Mouse (Mus musculus): ENCODE data around the gene Rtf1. TPM values are rescaled to one million over a fixed set of nuclear protein-coding genes. Genes with fewer than 3 reads are reported as not detected.
A peak's percentile ranks its signal among the peaks of the same experiment; 100 is the strongest.
"Not testable (repeated sequence)": the region's sequence is repeated elsewhere in the genome, so short reads cannot be mapped to it uniquely, and the experiment has no call there.

The Rtf1 gene
- polyA plus RNA-seq (2015; fragmentation: Nextera tagmentation; extraction: Ambion mirVana), result 18.3 and 23.8 TPM in 2 replicates

DNA sequence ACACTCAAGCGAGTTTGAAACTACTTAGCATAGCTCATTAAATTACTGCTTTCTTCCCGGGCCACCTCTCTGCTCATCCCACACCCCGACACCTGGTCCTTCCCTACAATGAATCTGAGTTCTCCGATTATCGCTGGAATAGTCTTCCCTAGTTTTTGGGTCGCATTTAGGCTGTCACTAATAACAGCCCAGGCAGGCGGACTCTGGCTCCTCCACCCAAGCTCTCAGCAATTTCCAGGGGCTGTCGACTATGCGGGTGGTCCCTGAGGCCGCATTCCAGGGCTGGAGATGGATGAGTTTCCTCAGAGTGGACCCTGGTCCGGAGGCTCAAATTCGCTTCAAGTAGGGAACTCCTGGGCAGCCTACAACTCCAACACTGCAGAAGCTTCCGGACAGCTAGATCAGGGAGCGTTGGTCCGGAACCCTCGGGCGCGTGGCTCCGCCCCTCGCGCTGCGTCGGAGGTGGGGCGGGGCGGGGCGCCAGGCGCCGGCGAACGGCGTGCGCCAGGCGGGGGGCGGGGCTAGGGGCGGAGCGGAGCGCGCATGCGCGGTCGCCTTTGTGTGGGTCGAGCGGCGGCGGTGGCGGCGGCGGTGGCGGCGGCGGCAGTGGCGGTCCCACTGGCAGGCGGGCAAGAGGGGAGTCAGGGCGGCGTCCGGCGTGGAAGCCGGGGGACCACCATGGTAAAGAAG lies at the start of gene Rtf1:
Rtf1 (plus strand) TSS at position 544 of the 690 bp plus-strand sequence.
- Histone ChIP-seq H3K4me3 (replicated peaks) (peak within 1 kb of the TSS; percentile 92), H3K4me2 (peak within 1 kb of the TSS; percentile 89), H3K36me3 (no peaks in the 10 kb centered on the region), H3K27me3 (0 out of 2 replicates have a peak, but pooled peaks cover 3% of the 10 kb centered on the region), H3K9me3 (replicated peaks) (no peaks in the 10 kb centered on the region), H3K9ac (peak within 1 kb of the TSS; percentile 98), H3K27ac (peak within 1 kb of the TSS; percentile 89), H3K4me1 (replicated peaks) (peaks cover 27% of the 10 kb centered on the region)
- peak; percentile 89 for DNase-seq
- under 1% methylated on average over 55 of the region's 58 CpGs for WGBS (ENCODE audit: insufficient replicate concordance)
- peak; percentile 92 for ATAC-seq (ENCODE audit: low read depth)

DNA sequence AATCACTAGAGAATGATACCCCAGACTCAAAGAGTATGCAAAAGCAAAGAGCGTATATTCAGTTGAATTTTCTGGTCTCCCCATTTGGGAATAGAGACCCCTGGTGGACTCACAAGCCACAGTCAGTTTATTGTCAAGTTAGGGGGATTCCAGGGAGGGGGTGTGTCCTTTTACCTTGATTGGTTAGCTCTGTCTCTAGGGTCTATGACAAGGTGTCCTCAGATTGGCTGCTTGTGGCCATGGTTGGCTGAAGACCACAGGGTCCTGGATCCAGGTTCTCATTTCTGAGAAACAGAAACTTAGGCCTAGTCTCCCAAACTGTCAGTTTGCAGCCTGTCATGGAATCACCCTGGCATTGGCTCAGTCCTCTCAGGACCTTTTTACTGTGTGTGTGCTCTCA lies 38.1 kb upstream of the Rtf1 start:
- no peaks in the 10 kb centered on the region for H3K4me1 ChIP-seq (replicated peaks)
- H3K27me3 ChIP-seq, result no peaks in the 10 kb centered on the region
- ATAC-seq (ENCODE audit: low read depth) (no peak), DNase-seq (no peak)
- no peak overlapping the region for H3K4me3 ChIP-seq (replicated peaks)
- no peaks in the 10 kb centered on the region for H3K9me3 ChIP-seq (replicated peaks)
- H3K27ac ChIP-seq, result no peak overlapping the region
- 83% methylated on average over 1 of the region's 1 CpGs for WGBS (ENCODE audit: insufficient replicate concordance)
- H3K4me2 ChIP-seq, result no peak overlapping the region
- H3K9ac ChIP-seq, result no peak overlapping the region
- H3K36me3 ChIP-seq, result peaks cover 100% of the 10 kb centered on the region

DNA sequence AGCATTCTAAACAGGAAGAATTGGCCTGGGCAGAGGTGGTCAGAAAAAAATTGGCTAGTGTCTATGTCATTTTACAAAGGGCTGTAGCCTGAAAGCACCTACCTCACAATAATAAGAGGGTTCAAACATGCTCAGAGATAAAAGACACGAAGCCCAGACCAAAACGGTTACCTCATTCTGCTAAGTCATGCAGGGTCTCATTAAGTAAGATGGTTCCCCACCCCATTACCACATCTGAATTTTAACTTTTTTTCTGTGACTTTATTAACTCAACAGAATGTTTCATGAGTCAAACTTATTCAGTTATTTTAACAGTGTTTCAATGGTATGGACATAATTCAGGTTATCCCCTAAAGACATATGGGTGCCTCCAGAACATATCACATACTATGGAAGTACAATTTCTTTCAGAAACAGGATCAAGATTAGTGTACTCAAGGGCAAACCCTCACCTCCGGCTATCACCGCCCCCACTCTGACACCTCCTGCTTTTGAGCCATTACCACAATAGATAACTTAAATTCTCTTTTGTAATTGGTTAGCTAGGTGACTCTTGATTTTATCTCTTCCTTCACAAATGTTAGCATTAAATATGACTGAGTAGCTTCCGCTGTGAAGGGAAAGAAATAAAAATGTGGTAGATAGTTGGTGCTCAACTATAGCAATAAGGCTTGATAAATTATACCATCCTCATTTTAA lies 33.5 kb upstream of the Rtf1 start:
- 78% methylated on average over 5 of the region's 5 CpGs for WGBS (ENCODE audit: insufficient replicate concordance)
- no peaks in the 10 kb centered on the region for H3K4me1 ChIP-seq (replicated peaks)
- no peaks in the 10 kb centered on the region for H3K27me3 ChIP-seq
- H3K9ac ChIP-seq, result no peak overlapping the region
- H3K27ac ChIP-seq, result no peak overlapping the region
- no peak for ATAC-seq (ENCODE audit: low read depth)
- H3K4me3 ChIP-seq (replicated peaks), result no peak overlapping the region
- peaks cover 100% of the 10 kb centered on the region for H3K36me3 ChIP-seq
- DNase-seq, result no peak
- no peak overlapping the region for H3K4me2 ChIP-seq
- H3K9me3 ChIP-seq (replicated peaks), result no peaks in the 10 kb centered on the region

DNA sequence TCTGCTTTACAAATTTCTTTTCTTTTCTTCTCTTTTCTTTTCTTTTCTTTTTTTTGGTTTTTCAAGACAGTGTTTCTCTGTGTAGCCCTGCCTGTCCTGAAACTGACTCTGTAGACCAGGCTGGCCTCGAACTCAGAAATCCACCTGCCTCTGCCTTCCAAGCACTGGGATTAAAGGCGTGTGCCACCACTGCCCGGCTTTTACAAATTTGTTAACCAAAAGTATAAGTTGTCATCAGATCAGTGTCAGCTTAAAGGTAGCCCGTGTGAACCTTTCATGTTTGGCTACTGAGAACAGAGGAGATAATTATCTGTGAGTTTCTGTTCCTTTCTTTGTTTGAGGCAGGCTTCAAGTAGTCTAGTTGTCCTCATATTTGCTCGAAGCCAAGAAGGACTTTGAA lies 30.6 kb upstream of the Rtf1 start:
- no peak for ATAC-seq (ENCODE audit: low read depth)
- Histone ChIP-seq H3K9ac (no peak overlapping the region), H3K4me2 (no peak overlapping the region), H3K27me3 (no peaks in the 10 kb centered on the region), H3K27ac (no peak overlapping the region), H3K4me3 (replicated peaks) (no peak overlapping the region), H3K9me3 (replicated peaks) (no peaks in the 10 kb centered on the region), H3K4me1 (replicated peaks) (no peaks in the 10 kb centered on the region), H3K36me3 (peaks cover 99% of the 10 kb centered on the region)
- WGBS (ENCODE audit: insufficient replicate concordance), result 87% methylated on average over 5 of the region's 5 CpGs
- no peak for DNase-seq

DNA sequence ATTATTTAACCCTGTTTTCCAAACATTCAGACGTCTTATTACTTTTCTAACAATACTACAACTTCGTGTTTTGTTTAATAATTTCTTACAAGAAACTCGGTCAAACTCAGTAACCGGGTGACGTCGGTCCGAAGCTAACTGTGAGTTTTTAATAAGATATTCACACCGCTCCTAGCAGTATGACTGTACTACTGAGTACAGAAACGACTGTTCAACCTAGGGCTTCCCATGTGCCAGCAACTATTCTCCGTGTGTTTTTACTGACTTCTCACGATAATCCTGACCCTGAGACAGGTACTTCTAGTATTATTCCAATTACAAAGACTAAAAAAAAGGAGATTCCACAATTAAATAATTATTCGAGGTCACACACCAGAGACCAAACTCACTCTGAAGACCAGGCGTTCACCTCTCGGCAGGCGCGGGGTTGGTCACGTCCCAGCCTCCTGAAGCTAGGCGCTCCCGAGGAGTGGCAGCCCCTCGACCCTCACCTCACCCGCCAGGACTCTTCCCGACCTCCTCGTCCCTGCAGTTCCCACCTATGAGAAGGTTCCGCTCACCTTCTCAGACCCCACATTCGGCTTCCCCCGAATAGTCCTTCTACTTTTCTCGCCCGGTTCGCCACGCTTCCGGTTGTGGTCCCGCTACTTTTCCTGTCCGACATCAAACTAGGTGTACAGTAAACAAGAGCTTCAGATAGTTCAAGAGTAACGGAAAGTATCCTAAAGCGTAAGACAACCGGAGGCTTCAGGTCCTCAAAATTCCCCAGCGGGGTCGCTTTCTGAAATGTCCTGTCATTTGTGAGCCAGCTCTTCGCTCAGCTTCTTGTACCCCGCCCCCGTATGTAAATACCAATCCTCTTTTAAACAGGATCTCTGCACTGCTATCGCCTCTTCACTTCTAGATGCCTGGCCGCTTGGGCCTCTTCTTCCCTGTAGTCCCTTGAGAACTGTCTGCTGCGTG lies 12.4 kb upstream of the Rtf1 start, which contains the start of gene Ndufaf1:
Ndufaf1 (minus strand) TSS at position 608 of the 963 bp plus-strand sequence.
- H3K4me3 ChIP-seq (replicated peaks), result peak within 1 kb of the TSS; percentile 79
- 1% methylated on average over 44 of the region's 44 CpGs for WGBS (ENCODE audit: insufficient replicate concordance)
- DNase-seq (peak; percentile 70), ATAC-seq (ENCODE audit: low read depth) (peak; percentile 87)
- H3K9me3 ChIP-seq (replicated peaks), result no peaks in the 10 kb centered on the region
- H3K27ac ChIP-seq, result peak within 1 kb of the TSS; percentile 69
- H3K27me3 ChIP-seq, result no peaks in the 10 kb centered on the region
- H3K4me1 ChIP-seq (replicated peaks), result peaks cover 15% of the 10 kb centered on the region
- peak within 1 kb of the TSS; percentile 73 for H3K4me2 ChIP-seq
- H3K36me3 ChIP-seq, result peaks cover 25% of the 10 kb centered on the region
- peak within 1 kb of the TSS; percentile 90 for H3K9ac ChIP-seq

DNA sequence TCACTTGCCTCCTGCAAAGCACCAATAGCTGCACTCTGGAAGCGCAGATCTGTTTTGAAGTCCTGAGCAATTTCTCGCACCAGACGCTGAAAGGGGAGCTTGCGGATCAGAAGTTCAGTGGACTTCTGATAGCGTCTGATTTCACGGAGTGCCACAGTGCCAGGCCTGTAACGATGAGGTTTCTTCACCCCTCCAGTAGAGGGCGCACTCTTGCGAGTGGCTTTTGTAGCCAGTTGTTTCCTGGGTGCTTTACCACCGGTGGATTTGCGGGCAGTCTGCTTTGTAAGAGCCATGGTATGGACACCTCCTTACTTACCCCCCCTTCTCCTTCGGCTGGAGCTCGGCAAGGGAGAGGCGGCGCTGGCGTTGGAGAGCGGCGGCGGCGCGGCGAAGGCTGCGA lies 9.1 kb upstream of the Rtf1 start:
- H3K4me2 ChIP-seq; H3K9ac ChIP-seq; DNase-seq; H3K36me3 ChIP-seq; ATAC-seq (ENCODE audit: low read depth); H3K4me3 ChIP-seq (replicated peaks); H3K27me3 ChIP-seq; H3K27ac ChIP-seq; H3K9me3 ChIP-seq (replicated peaks): not testable (repeated sequence)
- peaks cover 29% of the 10 kb centered on the region for H3K4me1 ChIP-seq (replicated peaks)
- 66% methylated on average over 22 of the region's 23 CpGs for WGBS (ENCODE audit: insufficient replicate concordance)

DNA sequence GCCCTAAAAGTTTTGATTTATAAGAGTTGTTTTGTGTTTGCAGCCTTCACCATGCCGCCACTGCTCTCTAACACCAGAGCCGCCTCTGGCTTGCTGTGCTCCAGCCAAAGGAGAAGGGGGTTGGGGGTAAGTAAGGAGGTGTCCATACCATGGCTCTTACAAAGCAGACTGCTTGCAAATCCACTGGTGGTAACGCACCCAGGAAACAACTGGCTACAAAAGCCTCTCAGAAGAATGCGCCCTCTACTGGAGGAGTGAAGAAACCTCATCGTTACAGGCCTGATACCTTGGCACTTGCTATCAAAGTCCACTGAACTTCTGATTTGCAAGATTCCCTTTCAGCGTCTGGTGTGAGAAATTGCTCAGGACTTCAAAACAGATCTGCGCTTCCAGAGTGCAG lies 5.9 kb upstream of the Rtf1 start:
- no peak overlapping the region for H3K4me2 ChIP-seq
- 0 out of 2 replicates have a peak, but pooled peaks cover 3% of the 10 kb centered on the region for H3K27me3 ChIP-seq
- ATAC-seq (ENCODE audit: low read depth) (no peak), DNase-seq (no peak)
- no peak overlapping the region for H3K27ac ChIP-seq
- H3K4me3 ChIP-seq (replicated peaks), result no peak overlapping the region
- no peaks in the 10 kb centered on the region for H3K36me3 ChIP-seq
- H3K9me3 ChIP-seq (replicated peaks), result no peaks in the 10 kb centered on the region
- peaks cover 19% of the 10 kb centered on the region for H3K4me1 ChIP-seq (replicated peaks)
- H3K9ac ChIP-seq, result no peak overlapping the region
- WGBS (ENCODE audit: insufficient replicate concordance), result 23% methylated on average over 7 of the region's 7 CpGs

DNA sequence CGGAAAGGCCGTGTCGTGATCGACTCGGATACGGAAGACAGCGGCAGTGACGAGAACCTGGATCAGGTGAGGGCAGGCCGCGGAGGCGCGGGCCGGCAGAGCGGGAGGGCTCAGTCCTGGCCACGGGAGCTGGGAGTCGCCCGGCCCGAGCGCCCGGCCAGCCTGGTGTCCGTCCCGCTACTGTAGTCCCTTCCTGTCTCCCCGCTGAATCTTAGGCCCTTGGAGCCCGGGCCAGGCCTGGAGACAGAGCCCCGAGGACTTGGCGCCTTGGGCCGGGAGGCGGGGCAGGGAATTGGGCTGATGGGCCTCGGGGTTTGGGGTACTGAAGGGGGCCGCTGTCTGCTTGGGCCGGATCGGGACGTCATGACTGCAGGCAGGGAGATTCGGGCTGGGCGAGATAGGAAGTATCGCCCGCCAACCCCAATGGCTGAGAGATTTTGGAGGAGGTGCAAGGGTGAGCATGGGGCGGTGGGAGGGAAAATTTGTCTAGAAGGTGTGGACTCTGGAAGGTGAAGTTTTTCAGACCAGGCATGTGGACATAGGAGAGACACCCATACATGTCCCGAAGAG lies 432 bp downstream of the Rtf1 start:
- Histone ChIP-seq H3K4me1 (replicated peaks) (peaks cover 27% of the 10 kb centered on the region), H3K9ac (peak overlapping the region; percentile 98), H3K36me3 (0 out of 2 replicates have a peak, but pooled peaks cover 3% of the 10 kb centered on the region), H3K4me2 (peak overlapping the region; percentile 89), H3K27me3 (0 out of 2 replicates have a peak, but pooled peaks cover 3% of the 10 kb centered on the region), H3K9me3 (replicated peaks) (no peaks in the 10 kb centered on the region), H3K4me3 (replicated peaks) (peak overlapping the region; percentile 92), H3K27ac (peak overlapping the region; percentile 89)
- ATAC-seq (ENCODE audit: low read depth) (peak; percentile 81), DNase-seq (no peak)
- WGBS (ENCODE audit: insufficient replicate concordance), result under 1% methylated on average over 38 of the region's 39 CpGs

DNA sequence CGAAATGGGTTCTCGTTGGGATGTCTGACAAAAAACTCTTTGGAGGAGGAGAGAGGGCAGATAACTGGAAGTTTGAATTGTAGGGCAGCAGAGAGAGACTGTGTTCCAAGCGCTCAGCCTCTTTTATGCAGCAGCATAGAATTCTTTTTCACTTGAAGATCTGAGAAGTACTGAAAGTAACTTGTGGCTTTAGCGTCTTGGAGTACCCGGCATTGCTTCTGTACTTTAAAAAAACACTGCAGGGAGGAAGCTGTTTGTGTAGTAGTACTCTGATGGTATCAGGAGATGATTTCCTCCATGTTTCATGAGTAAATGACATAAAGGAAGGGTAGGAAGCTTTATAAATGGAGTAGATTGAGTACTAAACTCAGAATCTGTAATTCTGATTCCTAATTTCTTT lies 963 bp downstream of the Rtf1 start:
- WGBS (ENCODE audit: insufficient replicate concordance), result 1% methylated on average over 5 of the region's 5 CpGs
- H3K9me3 ChIP-seq (replicated peaks), result no peaks in the 10 kb centered on the region
- DNase-seq (no peak), ATAC-seq (ENCODE audit: low read depth) (no peak)
- peak overlapping the region; percentile 89 for H3K27ac ChIP-seq
- peak overlapping the region; percentile 98 for H3K9ac ChIP-seq
- H3K27me3 ChIP-seq, result no peaks in the 10 kb centered on the region
- H3K4me1 ChIP-seq (replicated peaks), result peaks cover 27% of the 10 kb centered on the region
- H3K36me3 ChIP-seq, result 0 out of 2 replicates have a peak, but pooled peaks cover 3% of the 10 kb centered on the region
- peak overlapping the region; percentile 89 for H3K4me2 ChIP-seq
- H3K4me3 ChIP-seq (replicated peaks), result peak overlapping the region; percentile 92

DNA sequence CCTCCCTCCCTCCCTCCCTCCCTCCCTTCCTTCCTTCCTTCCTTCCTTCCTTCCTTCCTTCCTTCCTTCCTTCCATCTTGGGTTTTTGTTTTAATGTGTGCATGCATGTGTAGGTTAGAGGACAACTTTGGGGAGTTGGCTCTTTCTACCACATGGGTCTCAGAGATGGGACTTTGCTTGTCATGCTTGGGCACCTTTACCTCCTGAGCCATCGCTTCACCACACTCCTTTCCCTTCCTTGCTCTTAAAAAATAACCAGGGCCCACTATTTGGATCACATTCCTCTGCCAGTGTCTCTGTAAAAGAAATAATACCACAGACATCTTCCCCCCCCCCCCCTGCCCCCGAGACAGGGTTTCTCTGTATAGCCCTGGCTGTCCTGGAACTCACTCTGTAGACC lies 8.8 kb downstream of the Rtf1 start:
- Histone ChIP-seq H3K4me3 (replicated peaks) (no peak overlapping the region), H3K27ac (no peak overlapping the region), H3K4me1 (replicated peaks) (no peaks in the 10 kb centered on the region), H3K4me2 (no peak overlapping the region), H3K9ac (no peak overlapping the region), H3K27me3 (no peaks in the 10 kb centered on the region), H3K36me3 (peaks cover 22% of the 10 kb centered on the region), H3K9me3 (replicated peaks) (0 out of 2 replicates have a peak, but pooled peaks cover 3% of the 10 kb centered on the region)
- ATAC-seq (ENCODE audit: low read depth) (no peak), DNase-seq (no peak)
- WGBS (ENCODE audit: insufficient replicate concordance), result 95% methylated on average over 2 of the region's 2 CpGs

Measured in liver, embryonic 13.5 days (tissue).